Mouse (Mus musculus) gastrocnemius, postnatal 14 days (tissue): ENCODE data around the gene Phtf2. TPM values are rescaled to one million over a fixed set of nuclear protein-coding genes. Genes with fewer than 3 reads are reported as not detected.
A peak's percentile ranks its signal among the peaks of the same experiment; 100 is the strongest.

Experiments
- DNase-seq: peaks from one replicate; pipeline ENCODE4 v3.0.0; 2021; ENCODE audit warnings: mixed read lengths
- intact Hi-C: fragments of 180-260 bp; cut with DNase I; formaldehyde crosslinking; loops from one replicate; pipeline ENCODE4 v1.15.1; 2025; ENCODE audit warnings: low total_unique reads
- total RNA-seq, 2 experiments: library from RNA; stranded (reverse); gene quantifications; 2 replicates each; pipeline ENCODE4 v1.2.3; 2021

Gene Phtf2
- total RNA-seq, 2 experiments from 2014 or later: 106 to 113 TPM

DNA sequence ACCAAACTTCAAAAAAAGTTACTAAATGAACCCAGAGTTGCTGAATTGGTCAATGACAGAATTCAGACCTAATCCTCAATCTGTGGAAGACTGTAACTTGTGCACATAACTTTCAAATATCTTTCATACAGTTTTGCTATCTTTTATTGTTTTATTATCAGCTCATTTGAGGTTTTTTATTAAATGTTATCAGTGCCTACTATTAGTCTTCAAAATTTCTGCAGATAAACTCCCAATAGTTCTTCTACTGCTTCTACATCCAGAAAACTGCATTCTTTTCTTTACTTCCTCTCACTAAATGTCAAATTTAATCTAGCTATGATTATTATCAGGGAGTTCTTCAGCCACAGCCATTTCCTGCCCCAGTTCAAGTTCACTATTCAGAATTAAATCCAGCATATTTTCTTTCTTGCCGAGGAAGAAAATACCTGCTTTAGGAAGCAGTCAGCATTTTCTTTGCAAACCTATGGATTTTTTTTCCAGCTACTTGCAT lies 4.9 kb downstream of the Phtf2 start:
- no peak for DNase-seq
- intact Hi-C loops: no loop called here

DNA sequence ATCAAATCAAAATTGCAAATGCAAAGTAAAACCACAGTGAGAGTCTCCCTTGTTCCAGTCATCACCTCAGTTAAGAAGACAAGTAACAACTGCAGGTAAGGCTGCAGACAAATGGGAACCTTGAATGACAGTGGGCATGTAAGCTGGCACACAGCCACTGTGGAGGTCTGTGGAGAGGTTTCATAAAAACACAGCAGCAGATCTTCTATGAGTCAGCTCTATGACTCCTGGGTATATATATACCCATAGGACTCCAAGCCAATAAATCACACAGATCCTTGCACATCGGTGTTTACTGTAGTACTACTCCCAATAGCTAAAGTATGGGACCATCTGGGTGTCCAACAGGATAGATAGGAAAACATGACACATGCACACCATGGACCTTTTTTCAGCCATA lies 8.8 kb downstream of the Phtf2 start:
- no peak for DNase-seq
- intact Hi-C loops: no loop called here

- intact Hi-C loops: no loop called here
- DNase-seq: no peak
These were observed 16.6 kb downstream of the Phtf2 start for GRCm38 (mm10) chr5:20865193-20865755.

GRCm38 (mm10) chr5:20864216-20864969 lies 17.5 kb downstream of the Phtf2 start:
- intact Hi-C loops: no loop called here
- DNase-seq: no peak

- intact Hi-C loops: no loop called here
- peak; percentile 10 for DNase-seq
These were observed 20.0 kb downstream of the Phtf2 start for GRCm38 (mm10) chr5:20861901-20862300.

DNA sequence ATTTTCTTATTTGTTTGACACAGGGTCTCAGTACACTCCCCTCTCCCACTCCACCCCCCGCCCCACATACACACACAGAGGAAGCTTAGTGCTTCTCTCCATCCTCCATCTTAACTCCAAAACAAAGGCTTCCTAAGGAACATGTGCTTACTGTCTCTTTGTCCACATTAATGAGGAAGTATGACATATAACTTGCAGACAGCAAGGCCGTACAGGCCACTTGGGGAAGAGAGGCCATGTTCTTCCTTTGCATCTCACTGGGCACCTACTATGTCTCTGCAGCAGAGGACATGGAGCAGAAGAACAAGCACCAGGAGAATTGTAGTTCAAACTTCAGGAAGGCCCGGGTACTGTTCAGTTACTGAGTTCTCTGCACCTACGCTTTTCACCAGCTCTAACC lies 21.4 kb downstream of the Phtf2 start:
- DNase-seq: no peak
- intact Hi-C loops: no loop called here

DNA sequence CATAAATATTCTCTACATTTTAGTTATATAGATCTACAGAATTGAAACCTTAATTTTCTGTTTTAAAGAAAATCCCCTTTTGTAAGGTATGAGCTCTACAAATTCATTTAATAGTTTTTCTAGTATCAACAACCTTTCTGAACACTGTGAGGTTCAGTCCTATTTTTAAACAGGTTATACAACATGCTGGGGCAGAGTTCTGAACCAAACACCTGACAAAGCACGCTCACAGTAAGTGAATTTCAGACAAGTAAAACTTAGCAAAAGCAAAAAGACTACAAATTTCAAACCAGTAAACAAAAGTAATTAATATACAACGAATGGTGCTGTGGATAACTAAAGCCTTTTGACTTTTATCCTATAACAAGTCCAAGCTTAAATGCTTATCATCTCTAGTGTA lies 23.5 kb downstream of the Phtf2 start:
- intact Hi-C loops: no loop called here
- no peak for DNase-seq

DNA sequence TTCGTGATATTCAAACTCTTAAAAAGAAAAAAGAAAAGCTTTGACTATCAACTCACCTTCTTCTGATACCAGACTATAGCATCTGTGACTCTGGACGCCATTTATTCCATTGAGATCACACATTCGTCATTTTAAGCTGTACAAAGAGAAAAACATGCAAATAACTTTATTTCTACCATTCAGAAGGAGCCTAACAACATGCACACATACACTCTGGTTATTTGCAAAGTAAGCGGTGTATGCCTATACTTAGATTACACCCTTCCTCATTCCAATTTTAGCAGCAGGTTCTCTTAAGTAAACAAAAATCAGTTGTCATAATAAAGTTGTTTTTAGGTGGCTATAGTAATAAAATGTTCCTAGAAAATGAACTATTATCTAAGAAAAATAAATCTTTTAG lies 26.9 kb downstream of the Phtf2 start:
- DNase-seq: no peak
- intact Hi-C loops: no loop called here

- no peak for DNase-seq
- intact Hi-C loops: no loop called here
These were observed 34.9 kb downstream of the Phtf2 start for GRCm38 (mm10) chr5:20847010-20847409.

GRCm38 (mm10) chr5:20843816-20844215 lies 38.1 kb downstream of the Phtf2 start:
- no peak for DNase-seq
- intact Hi-C loops: no loop called here

DNA sequence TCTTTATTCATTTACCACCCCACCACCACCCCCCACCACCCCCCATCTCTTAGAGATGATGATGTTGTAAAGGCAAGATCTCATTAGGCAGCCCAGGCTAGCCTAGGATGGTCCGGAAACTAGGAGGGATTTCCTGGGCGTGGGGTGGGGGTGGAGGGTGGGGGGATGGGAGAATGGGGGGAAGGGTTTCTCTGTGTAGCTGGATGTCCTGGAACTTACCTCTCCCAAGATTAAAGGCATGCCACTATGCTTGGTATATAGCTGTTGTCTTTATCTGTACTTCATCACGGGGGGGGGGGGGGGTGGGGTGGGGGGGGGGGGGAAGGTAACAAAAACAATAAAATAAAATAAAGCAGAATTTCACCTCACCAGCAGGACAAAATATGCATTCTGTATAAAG lies 38.5 kb downstream of the Phtf2 start:
- no peak for DNase-seq
- intact Hi-C loops: no loop called here

DNA sequence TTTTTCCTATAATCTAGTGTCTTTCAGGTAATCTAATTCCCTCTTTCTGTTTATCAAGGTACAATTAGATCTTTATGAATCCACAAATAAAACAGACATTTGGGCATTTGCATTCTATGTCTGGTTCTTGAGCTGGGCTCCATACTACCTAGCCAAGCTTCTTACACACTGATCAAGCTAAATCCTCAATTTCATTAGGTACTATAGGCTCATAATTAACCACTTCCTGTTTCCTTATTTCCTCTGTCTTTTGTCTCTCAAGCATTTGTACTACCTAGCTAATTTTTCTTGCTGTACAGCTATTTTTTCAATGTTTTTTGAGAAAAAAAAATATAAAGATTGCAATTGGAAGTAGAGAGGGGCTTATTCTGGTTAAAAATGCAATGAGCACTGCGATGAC lies 44.8 kb downstream of the Phtf2 start:
- intact Hi-C loops: no loop called here
- DNase-seq: no peak

DNA sequence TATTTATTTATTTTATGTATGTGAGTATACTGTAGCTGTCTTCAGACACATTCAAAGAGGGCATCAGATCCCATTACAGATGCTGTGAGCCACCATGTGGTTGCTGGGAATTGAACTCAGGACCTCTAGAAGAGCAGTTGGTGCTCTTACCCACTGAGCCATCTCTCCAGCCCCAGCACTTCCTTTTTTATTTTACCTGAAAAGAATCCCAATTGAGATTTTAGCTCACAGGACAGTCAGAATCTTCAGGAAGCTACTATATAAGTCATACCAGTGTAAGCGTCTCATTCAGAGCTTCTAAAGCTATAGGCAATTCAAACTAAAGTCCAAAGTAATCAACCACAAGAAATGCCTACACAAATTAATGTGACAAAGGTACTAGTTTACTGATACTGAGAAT lies 47.5 kb downstream of the Phtf2 start:
- intact Hi-C loops: no loop called here
- DNase-seq: no peak

- no peak for DNase-seq
- intact Hi-C loops: no loop called here
These were observed 50.5 kb downstream of the Phtf2 start for GRCm38 (mm10) chr5:20831433-20831832.

- no peak for DNase-seq
These were observed 51.2 kb downstream of the Phtf2 start for GRCm38 (mm10) chr5:20830717-20831116.

GRCm38 (mm10) chr5:20821647-20822046 lies 60.3 kb downstream of the Phtf2 start:
- peak; percentile 16 for DNase-seq
- intact Hi-C loops: no loop called here

More at GRCm38 (mm10) chr5:20830717-20831116, 51.2 kb downstream of the Phtf2 start:
- intact Hi-C loops: no loop called here

GRCm38 (mm10) chr5:20821122-20821521 lies 60.8 kb downstream of the Phtf2 start:
- intact Hi-C loops: no loop called here
- DNase-seq: no peak

- intact Hi-C loops: no loop called here
- DNase-seq: no peak
These were observed 66.8 kb downstream of the Phtf2 start for GRCm38 (mm10) chr5:20815094-20815493.

- DNase-seq: no peak
- intact Hi-C loops: no loop called here
These were observed 71.5 kb downstream of the Phtf2 start for GRCm38 (mm10) chr5:20810449-20810848.

DNA sequence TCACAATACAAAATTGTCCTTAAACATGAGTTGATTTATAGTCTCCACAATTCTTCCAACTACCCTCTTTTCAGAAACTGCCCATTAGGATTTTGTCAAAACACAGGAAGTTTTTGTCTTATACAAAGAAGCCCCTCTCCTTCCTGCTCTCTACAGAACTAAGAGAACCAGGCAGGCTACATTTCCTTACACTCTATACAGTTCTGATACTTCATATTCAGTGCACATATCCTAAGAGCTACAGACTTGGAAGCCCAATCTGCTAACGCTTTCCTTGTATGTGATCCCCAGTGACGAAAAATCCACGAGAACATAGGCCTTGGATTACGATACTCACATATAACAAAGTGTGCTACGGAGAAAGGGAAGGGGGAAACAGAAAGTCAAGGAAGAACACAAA lies 86.0 kb downstream of the Phtf2 start:
- intact Hi-C loops: no loop called here
- no peak for DNase-seq

DNA sequence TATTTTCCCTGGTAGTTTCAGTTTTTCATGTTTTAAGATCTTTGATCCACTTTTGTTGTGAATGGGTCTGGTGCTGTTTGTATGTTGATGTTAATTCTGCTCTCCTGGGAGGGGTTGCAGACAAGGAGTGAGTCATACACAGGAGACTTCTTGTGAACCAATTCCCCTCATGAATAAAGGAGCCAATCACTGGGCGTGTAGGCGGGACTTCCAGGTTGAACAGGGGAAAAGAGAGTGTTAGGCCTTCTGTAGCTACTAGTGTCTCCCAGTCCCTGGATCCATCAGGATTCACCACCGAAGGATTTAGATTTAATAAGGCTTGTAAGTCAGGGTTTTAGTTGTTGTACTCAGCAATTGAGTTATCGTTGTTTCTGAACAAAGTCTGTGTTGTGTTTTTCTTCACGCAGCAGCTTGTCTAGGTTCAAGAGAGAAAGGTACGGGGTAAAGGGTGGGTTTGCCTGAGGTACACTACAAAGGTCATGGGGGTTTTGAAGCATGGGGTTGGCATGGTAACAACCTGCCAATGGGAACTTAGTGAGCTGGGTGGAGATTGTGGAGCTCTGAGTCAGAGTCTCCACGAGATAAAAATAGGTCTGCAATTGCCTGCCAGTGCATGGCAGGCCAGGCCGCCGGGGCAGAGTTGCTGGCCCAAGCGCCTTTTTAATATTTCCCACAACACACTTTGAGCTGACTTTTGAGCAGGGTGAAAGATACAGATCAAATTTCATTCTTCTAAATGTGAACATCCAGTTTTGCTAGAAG lies 90.0 kb downstream of the Phtf2 start:
- DNase-seq: peak; percentile 50
- intact Hi-C loops: no loop called here
